Mouse (Mus musculus): ENCODE data around the gene Amotl1.

The Amotl1 gene

DNA sequence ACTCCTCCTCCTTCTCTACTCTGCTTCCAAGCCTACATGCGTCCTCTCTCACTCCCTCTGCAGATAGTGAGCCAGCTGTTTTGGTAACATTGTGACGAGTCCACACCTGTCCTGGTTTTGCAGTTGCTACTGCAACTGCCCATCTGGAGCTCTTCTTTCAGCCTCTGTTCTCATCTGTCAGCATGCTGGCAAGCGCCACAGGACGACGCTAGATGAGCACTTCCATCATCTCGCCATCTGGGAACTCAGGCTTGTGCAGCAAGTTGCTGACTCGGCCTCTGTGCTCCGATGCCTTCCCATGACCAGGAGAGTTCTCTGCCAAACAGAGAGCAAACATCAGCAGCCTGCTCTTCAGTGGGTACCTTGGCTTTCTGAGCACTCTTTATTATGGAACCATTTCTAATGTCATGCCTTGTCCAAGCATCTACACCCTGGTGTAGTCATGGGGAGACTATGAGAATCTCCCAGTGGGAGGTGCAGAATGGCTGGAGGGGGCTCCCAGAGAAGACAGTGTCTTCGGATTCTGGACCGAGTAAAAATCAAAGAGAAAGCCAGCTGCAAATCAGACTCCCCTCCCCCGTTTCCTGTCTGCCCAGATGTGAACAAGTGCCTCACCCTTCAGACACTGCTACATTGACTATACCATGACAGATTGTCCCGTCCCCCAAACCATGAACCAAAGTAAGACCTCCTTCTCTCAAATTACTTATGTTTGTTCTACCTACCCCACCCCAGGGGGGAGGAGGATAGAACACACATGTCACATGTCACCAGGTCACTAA lies 97.1 kb downstream of the Amotl1 start:
- no peak for DNase-seq (ENCODE audit: low read depth)

DNA sequence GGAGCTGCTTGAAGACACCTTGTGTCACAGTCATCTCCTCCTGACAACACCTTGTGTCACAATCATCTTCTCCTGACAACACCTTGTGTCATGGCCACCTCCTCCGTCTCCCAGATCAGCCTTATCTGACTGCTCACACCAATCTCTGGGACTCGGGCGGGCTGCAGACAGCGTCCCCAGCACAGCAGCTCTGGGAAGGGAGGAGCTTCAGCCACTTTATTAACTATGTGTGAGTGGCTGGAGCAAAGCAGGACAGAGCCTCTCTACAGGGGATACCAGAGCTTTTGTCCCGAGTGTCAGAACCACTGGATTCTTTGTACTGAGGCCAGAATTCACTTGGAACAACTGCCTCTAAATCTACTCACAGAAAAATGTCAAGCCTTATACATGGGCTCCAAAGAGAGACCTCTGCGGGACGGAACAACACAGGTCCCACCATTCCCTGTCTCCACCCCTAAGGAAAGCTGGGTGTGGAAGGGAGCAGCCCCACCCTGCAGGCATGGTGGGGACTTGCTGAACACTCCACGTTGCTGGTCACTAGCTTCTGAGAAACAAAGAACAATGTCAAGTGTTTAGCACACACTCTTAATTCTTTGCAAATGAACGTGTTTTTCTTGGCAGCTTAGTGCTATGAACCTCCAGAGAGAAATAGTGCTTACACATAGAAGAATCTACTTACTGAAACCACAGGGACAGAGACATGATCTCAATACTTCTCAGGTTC lies 100.7 kb downstream of the Amotl1 start:
- no peak for DNase-seq (ENCODE audit: low read depth)

GRCm38 (mm10) chr9:14534833-14535456 lies 109.9 kb downstream of the Amotl1 start:
- DNase-seq (ENCODE audit: low read depth) = peak; percentile 69

DNA sequence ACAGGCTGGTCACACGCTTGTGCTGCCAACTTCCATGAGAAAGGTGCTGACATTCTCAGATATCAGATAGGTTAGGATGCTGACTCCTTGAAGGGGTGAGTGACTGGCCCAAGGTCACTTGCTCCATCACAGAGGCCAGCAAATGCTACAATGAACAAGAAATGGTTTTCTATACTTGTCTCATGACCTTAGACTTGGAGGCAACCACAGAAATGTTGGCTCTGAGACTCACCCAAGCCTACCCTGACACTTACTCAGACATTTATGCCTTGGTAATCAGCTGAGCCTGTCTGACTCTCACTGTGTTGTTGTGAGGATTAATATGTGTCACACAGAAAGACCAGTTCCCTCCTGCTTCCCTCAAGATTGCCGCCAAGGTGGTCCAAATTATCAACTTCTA lies 111.2 kb downstream of the Amotl1 start:
- DNase-seq (ENCODE audit: low read depth) = peak; percentile 8

- DNase-seq (ENCODE audit: low read depth) = peak; percentile 46
Measured at GRCm38 (mm10) chr9:14532283-14532682, 112.6 kb downstream of the Amotl1 start.

DNA sequence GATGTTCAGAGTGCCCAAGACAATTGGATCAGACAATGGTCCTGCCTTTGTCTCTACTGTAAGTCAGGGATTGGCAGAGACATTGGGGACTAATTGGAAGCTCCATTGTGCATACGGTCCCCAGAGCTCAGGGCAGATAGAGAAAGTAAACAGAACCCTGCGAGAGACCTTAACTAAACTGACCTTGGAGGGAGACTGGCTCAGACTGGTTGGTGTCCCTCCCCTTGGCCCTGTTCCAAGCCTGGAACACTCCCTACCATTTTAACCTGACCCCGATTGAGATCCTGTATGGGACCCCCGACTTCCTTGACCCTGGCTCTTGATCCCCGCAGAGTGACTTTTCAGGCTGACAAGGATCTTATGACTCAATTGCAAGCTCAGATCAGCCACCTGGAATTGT lies 114.9 kb downstream of the Amotl1 start:
- no peak for DNase-seq (ENCODE audit: low read depth)

DNA sequence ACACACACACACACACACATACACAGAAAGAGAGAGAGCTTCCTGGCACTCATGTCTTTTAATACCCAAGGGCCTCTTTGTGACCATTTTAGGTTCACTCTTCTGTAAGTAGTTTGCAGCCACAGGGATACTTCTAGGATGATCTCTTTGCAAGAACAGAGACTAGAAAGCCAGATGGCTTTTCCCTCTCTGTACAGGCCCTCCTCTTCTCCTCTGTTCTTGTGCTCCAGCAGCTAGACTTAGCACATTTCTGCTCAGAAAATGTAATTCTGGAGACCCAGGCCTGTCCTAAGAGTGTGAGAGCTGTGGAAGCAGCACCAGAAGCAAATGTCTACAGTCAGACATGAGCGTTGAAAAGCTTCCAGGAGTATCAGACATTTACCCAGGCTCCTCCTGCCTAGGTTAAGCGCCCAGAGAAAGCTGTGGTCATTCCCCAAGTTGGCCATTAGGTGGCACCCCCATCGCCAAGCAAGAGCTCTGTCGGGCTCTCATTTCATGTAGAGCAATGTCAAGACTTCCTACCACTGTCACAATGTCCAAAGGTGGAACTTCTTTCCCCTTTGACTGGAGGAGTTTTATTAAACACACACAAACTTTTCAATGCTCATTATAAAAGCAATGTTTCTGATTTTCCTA lies 121.3 kb downstream of the Amotl1 start:
- DNase-seq (ENCODE audit: low read depth) = peak; percentile 88

- DNase-seq (ENCODE audit: low read depth) = peak; percentile 49
Measured at GRCm38 (mm10) chr9:14521695-14522094, 123.2 kb downstream of the Amotl1 start.

- DNase-seq (ENCODE audit: low read depth) = peak; percentile 42
Measured at GRCm38 (mm10) chr9:14520971-14521670, 123.7 kb downstream of the Amotl1 start.

- no peak for DNase-seq (ENCODE audit: low read depth)
Measured at GRCm38 (mm10) chr9:14518105-14518504, 126.8 kb downstream of the Amotl1 start.

- no peak for DNase-seq (ENCODE audit: low read depth)
Measured at GRCm38 (mm10) chr9:14517296-14517695, 127.6 kb downstream of the Amotl1 start.

DNA sequence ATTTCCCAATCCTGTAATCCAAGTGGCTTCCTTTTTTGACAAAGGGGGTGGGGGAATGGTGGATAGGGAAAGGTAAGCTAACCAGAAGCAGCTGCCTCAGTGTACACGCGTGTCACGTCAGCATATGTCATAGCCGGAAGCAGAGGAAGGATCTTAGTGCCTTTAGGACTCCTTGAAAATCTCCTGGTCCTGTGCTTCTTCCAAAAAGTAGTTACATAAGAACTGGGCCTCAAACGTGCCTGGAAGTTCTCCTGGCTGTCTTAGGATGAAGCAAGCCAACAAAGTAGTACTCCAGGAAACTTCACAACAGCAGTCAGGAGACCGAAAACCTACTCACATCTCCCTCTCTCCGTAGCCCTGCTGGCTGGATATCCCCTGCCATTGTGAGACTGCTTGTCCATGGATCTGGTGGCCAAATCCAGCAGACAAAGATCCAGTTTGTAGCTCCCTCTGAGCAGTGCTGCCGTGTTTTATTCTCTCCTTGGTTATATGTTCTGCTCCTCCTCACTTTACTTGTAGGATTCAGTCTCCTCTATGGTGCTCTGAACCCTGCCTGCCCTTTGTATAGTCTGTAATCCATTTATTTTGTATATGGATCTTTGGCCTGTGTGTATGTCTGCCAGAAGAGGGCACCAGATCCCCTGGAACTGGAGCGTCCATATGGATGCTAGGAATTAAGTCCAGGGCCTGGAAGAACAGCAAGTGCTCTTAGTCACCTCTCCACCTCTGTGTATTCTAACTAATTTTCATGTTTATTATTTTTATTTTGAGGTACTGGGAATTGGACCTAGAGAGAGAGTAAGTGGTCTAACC lies 132.0 kb downstream of the Amotl1 start:
- peak; percentile 80 for DNase-seq (ENCODE audit: low read depth)

DNA sequence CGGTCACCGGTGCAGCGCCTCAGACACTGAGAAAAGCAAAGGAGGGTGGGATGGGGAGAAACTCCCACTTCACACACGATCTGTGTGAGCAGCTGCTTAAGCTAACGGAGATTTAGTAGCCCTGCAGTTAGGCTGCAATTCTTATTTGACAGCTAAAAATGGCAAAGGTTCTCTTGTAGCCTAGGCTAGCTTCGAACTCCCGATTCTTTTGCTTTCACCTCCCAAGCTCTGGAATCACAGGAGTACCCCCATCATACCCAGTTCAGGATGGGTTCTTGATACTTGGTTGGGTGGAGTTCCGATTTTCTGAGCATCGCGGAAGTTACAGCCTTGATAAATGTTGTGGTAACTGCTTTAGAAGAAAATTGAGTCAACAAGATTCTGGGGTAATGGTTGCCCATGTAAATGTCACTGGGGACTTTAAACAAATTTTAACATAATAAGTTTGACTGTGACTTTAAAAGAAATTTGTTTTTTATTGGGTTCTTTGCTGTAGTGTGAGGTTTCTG lies 143.9 kb downstream of the Amotl1 start:
- no peak for DNase-seq (ENCODE audit: low read depth)

- peak; percentile 97 for DNase-seq (ENCODE audit: low read depth)
Measured at GRCm38 (mm10) chr9:14500023-14500915, 144.6 kb downstream of the Amotl1 start, which contains the start of the genes Kdm4d and Cwc15. TSS of gene Kdm4d (minus strand) at chr9:14500482. TSS of gene Cwc15 (plus strand) at chr9:14500617.

- no peak for DNase-seq (ENCODE audit: low read depth)
Measured at GRCm38 (mm10) chr9:14498896-14499705, 145.8 kb downstream of the Amotl1 start.
